Mouse (Mus musculus): ENCODE measurements at regions not wholly inside any gene's neighbourhood (a gene's known extent, or its start where the extent isn't known, plus 50 kb on each side); places are given as distances from the start of the nearest gene placed in this dataset.

- Histone ChIP-seq H3K4me3 (no peak overlapping the region), H3K4me2 (no peak overlapping the region), H3K4me1 (peaks cover 1% of the 10 kb centered on the region; the same call in 1 of the 2 replicates), H3K27ac (no peak overlapping the region), H3K9ac (no peak overlapping the region), H3K9me3 (no peaks in the 10 kb centered on the region), H3K27me3 (no peaks in the 10 kb centered on the region), H3K36me3 (no peaks in the 10 kb centered on the region)
- ATAC-seq (ENCODE audit: insufficient number of reproducible peaks, low FRiP score, low TSS enrichment, low read depth): no peak
- WGBS: 58% methylated on average over 5 of the region's 5 CpGs
Measured at GRCm38 (mm10) chr14:61762076-61762475, 154.8 kb downstream of the Kcnrg start.

GRCm38 (mm10) chr14:61769881-61770280, 162.6 kb downstream of the Kcnrg start:
- Histone ChIP-seq H3K27me3 (no peaks in the 10 kb centered on the region), H3K4me2 (no peak overlapping the region), H3K27ac (no peak overlapping the region), H3K4me3 (no peak overlapping the region), H3K36me3 (no peaks in the 10 kb centered on the region), H3K9me3 (no peaks in the 10 kb centered on the region), H3K9ac (no peak overlapping the region), H3K4me1 (peaks cover 4% of the 10 kb centered on the region; the same call in 1 of the 2 replicates)
- 59% methylated on average over 5 of the region's 5 CpGs for WGBS
- no peak for ATAC-seq (ENCODE audit: insufficient number of reproducible peaks, low FRiP score, low TSS enrichment, low read depth)

- Histone ChIP-seq H3K9ac (no peak overlapping the region), H3K4me2 (no peak overlapping the region), H3K4me1 (no peaks in the 10 kb centered on the region), H3K9me3 (no peaks in the 10 kb centered on the region), H3K27me3 (no peaks in the 10 kb centered on the region), H3K27ac (no peak overlapping the region), H3K4me3 (no peak overlapping the region), H3K36me3 (no peaks in the 10 kb centered on the region)
- ATAC-seq (ENCODE audit: insufficient number of reproducible peaks, low FRiP score, low TSS enrichment, low read depth): no peak
- WGBS: 83% methylated on average over 3 of the region's 3 CpGs
Measured at GRCm38 (mm10) chr14:61774171-61774570, 166.9 kb downstream of the Kcnrg start.

- Histone ChIP-seq H3K27ac (no peak overlapping the region), H3K9me3 (no peaks in the 10 kb centered on the region), H3K4me2 (no peak overlapping the region), H3K9ac (no peak overlapping the region), H3K4me3 (no peak overlapping the region), H3K4me1 (no peaks in the 10 kb centered on the region), H3K36me3 (no peaks in the 10 kb centered on the region), H3K27me3 (no peaks in the 10 kb centered on the region)
- 77% methylated on average over 5 of the region's 5 CpGs for WGBS
- no peak for ATAC-seq (ENCODE audit: insufficient number of reproducible peaks, low FRiP score, low TSS enrichment, low read depth)
Measured at GRCm38 (mm10) chr14:61778618-61779017, 171.4 kb downstream of the Kcnrg start.

- no peaks in the 10 kb centered on the region for H3K27me3 ChIP-seq
- H3K27ac ChIP-seq: no peak overlapping the region
- no peaks in the 10 kb centered on the region for H3K36me3 ChIP-seq
- H3K9ac ChIP-seq: no peak overlapping the region
- H3K4me1 ChIP-seq: peaks cover 3% of the 10 kb centered on the region; the same call in 1 of the 2 replicates
- 88% methylated on average over 3 of the region's 3 CpGs for WGBS
- H3K4me2 ChIP-seq: no peak overlapping the region
- H3K4me3 ChIP-seq: no peak overlapping the region
- no peaks in the 10 kb centered on the region for H3K9me3 ChIP-seq
- ATAC-seq (ENCODE audit: insufficient number of reproducible peaks, low FRiP score, low TSS enrichment, low read depth): no peak
Measured at GRCm38 (mm10) chr14:61783206-61783605, 175.9 kb downstream of the Kcnrg start.

- Histone ChIP-seq H3K27me3 (no peaks in the 10 kb centered on the region), H3K36me3 (no peaks in the 10 kb centered on the region)
- 95% methylated on average over 4 of the region's 4 CpGs for WGBS
Measured at GRCm38 (mm10) chr14:61784609-61785008, 177.4 kb downstream of the Kcnrg start.

GRCm38 (mm10) chr14:61786031-61786430, 178.8 kb downstream of the Kcnrg start:
- Histone ChIP-seq H3K9me3 (no peaks in the 10 kb centered on the region), H3K27me3 (no peaks in the 10 kb centered on the region), H3K9ac (no peak overlapping the region), H3K27ac (no peak overlapping the region), H3K4me2 (no peak overlapping the region), H3K36me3 (no peaks in the 10 kb centered on the region), H3K4me1 (peaks cover 3% of the 10 kb centered on the region; the same call in 1 of the 2 replicates), H3K4me3 (no peak overlapping the region)
- ATAC-seq (ENCODE audit: insufficient number of reproducible peaks, low FRiP score, low TSS enrichment, low read depth): no peak

More at GRCm38 (mm10) chr14:61784609-61785008, 177.4 kb downstream of the Kcnrg start:
- Histone ChIP-seq H3K4me1 (peaks cover 3% of the 10 kb centered on the region; the same call in 1 of the 2 replicates), H3K4me3 (no peak overlapping the region), H3K9ac (no peak overlapping the region), H3K4me2 (no peak overlapping the region), H3K27ac (no peak overlapping the region), H3K9me3 (no peaks in the 10 kb centered on the region)
- ATAC-seq (ENCODE audit: insufficient number of reproducible peaks, low FRiP score, low TSS enrichment, low read depth): no peak

- Histone ChIP-seq H3K4me1 (peaks cover 3% of the 10 kb centered on the region; the same call in 1 of the 2 replicates), H3K4me3 (no peak overlapping the region), H3K9me3 (no peaks in the 10 kb centered on the region), H3K36me3 (no peaks in the 10 kb centered on the region), H3K9ac (no peak overlapping the region), H3K27ac (no peak overlapping the region), H3K27me3 (no peaks in the 10 kb centered on the region), H3K4me2 (no peak overlapping the region)
- WGBS: 49% methylated on average over 4 of the region's 4 CpGs
- no peak for ATAC-seq (ENCODE audit: insufficient number of reproducible peaks, low FRiP score, low TSS enrichment, low read depth)
Measured at GRCm38 (mm10) chr14:61787746-61788145, 180.5 kb downstream of the Kcnrg start.

- Histone ChIP-seq H3K27ac (no peak overlapping the region), H3K9me3 (no peaks in the 10 kb centered on the region), H3K36me3 (no peaks in the 10 kb centered on the region), H3K27me3 (no peaks in the 10 kb centered on the region), H3K9ac (no peak overlapping the region), H3K4me3 (no peak overlapping the region), H3K4me2 (no peak overlapping the region), H3K4me1 (peaks cover 3% of the 10 kb centered on the region; the same call in 1 of the 2 replicates)
- 79% methylated on average over 20 of the region's 20 CpGs for WGBS
- no peak for ATAC-seq (ENCODE audit: insufficient number of reproducible peaks, low FRiP score, low TSS enrichment, low read depth)
Measured at GRCm38 (mm10) chr14:61788998-61789790, 181.9 kb downstream of the Kcnrg start.

- H3K27me3 ChIP-seq: no peaks in the 10 kb centered on the region
- no peaks in the 10 kb centered on the region for H3K9me3 ChIP-seq
- H3K4me3 ChIP-seq: no peak overlapping the region
- WGBS: 79% methylated on average over 7 of the region's 7 CpGs
- H3K36me3 ChIP-seq: no peaks in the 10 kb centered on the region
- no peaks in the 10 kb centered on the region for H3K4me1 ChIP-seq
- no peak overlapping the region for H3K4me2 ChIP-seq
- H3K27ac ChIP-seq: no peak overlapping the region
- no peak for ATAC-seq (ENCODE audit: insufficient number of reproducible peaks, low FRiP score, low TSS enrichment, low read depth)
- no peak overlapping the region for H3K9ac ChIP-seq
Measured at GRCm38 (mm10) chr14:61795976-61796645, 188.9 kb downstream of the Kcnrg start.

- no peak overlapping the region for H3K9ac ChIP-seq
- H3K4me1 ChIP-seq: no peaks in the 10 kb centered on the region
- ATAC-seq (ENCODE audit: insufficient number of reproducible peaks, low FRiP score, low TSS enrichment, low read depth): no peak
- H3K4me2 ChIP-seq: no peak overlapping the region
- H3K4me3 ChIP-seq: no peak overlapping the region
- 92% methylated on average over 7 of the region's 7 CpGs for WGBS
- H3K27ac ChIP-seq: no peak overlapping the region
- H3K9me3 ChIP-seq: no peaks in the 10 kb centered on the region
- H3K36me3 ChIP-seq: no peaks in the 10 kb centered on the region
- H3K27me3 ChIP-seq: no peaks in the 10 kb centered on the region
Measured at GRCm38 (mm10) chr14:61796671-61797070, 189.4 kb downstream of the Kcnrg start.

- Histone ChIP-seq H3K27me3 (no peaks in the 10 kb centered on the region), H3K36me3 (no peaks in the 10 kb centered on the region), H3K4me1 (peaks cover 2% of the 10 kb centered on the region; the same call in 1 of the 2 replicates), H3K4me2 (no peak overlapping the region), H3K27ac (no peak overlapping the region), H3K9me3 (no peaks in the 10 kb centered on the region), H3K4me3 (no peak overlapping the region), H3K9ac (no peak overlapping the region)
- 52% methylated on average over 1 of the region's 1 CpGs for WGBS
- ATAC-seq (ENCODE audit: insufficient number of reproducible peaks, low FRiP score, low TSS enrichment, low read depth): no peak
Measured at GRCm38 (mm10) chr14:61803421-61803925, 196.2 kb downstream of the Kcnrg start.

All from limb, embryonic 15.5 days (tissue).